Mouse (Mus musculus): ENCODE measurements around the gene Zfp119b. TPM values are rescaled to one million over a fixed set of nuclear protein-coding genes. Genes with fewer than 3 reads are reported as not detected.

Gene Zfp119b
- total RNA-seq (2021): 1 to 10 TPM; 3.8 to 4.0 TPM
- long read RNA-seq, experiment 1: 0 reads
- long read RNA-seq, experiment 2, partial matches to known transcripts: 0 of 4 reads
- long read RNA-seq, experiment 2, other reads (novel, unspliced or antisense): 0 of 4 reads

- DNase-seq (ENCODE audit: low spot score in 2 of 2): no peak
These were observed at the start of gene Zfp119b for GRCm38 (mm10) chr17:55949400-55949799. TSS of gene Zfp119b (minus strand) at chr17:55949500.

GRCm38 (mm10) chr17:55996007-55996406, 46.7 kb upstream of the Zfp119b start:
- no peak for DNase-seq (ENCODE audit: low spot score in 2 of 2)

- DNase-seq (ENCODE audit: low spot score in 2 of 2): no peak
These were observed 41.1 kb upstream of the Zfp119b start for GRCm38 (mm10) chr17:55990278-55990898.

GRCm38 (mm10) chr17:55986030-55986961, 37.0 kb upstream of the Zfp119b start, which contains the start of gene Fsd1:
TSS of gene Fsd1 (plus strand) at chr17:55986509.
- no peak for DNase-seq (ENCODE audit: low spot score in 2 of 2)

GRCm38 (mm10) chr17:55977301-55977700, 28.0 kb upstream of the Zfp119b start:
- DNase-seq (ENCODE audit: low spot score in 2 of 2): no peak

- peak in 1 of 2 experiments; percentile 79 for DNase-seq (ENCODE audit: low spot score in 2 of 2)
These were observed 27.1 kb upstream of the Zfp119b start for GRCm38 (mm10) chr17:55976255-55976862.

GRCm38 (mm10) chr17:55971453-55971852, 22.2 kb upstream of the Zfp119b start:
- DNase-seq (ENCODE audit: low spot score in 2 of 2): no peak

GRCm38 (mm10) chr17:55969966-55970891, 20.9 kb upstream of the Zfp119b start, which contains the start of gene Shd:
TSS of gene Shd (plus strand) at chr17:55970467.
- DNase-seq (ENCODE audit: low spot score in 2 of 2): peak in 1 of 2 experiments; percentile 44

GRCm38 (mm10) chr17:55969560-55969959, 20.3 kb upstream of the Zfp119b start:
- DNase-seq (ENCODE audit: low spot score in 2 of 2): no peak

GRCm38 (mm10) chr17:55968210-55968609, 18.9 kb upstream of the Zfp119b start:
- DNase-seq (ENCODE audit: low spot score in 2 of 2): no peak

- DNase-seq (ENCODE audit: low spot score in 2 of 2): no peak
These were observed 17.9 kb upstream of the Zfp119b start for GRCm38 (mm10) chr17:55967186-55967585.

GRCm38 (mm10) chr17:55964996-55965395, 15.7 kb upstream of the Zfp119b start:
- peak in 1 of 2 experiments; percentile 12 for DNase-seq (ENCODE audit: low spot score in 2 of 2)

GRCm38 (mm10) chr17:55964496-55964895, 15.2 kb upstream of the Zfp119b start:
- DNase-seq (ENCODE audit: low spot score in 2 of 2): peak in 1 of 2 experiments; percentile 13

GRCm38 (mm10) chr17:55963171-55963570, 13.9 kb upstream of the Zfp119b start:
- DNase-seq (ENCODE audit: low spot score in 2 of 2): peak; percentile 7 to 14

- DNase-seq (ENCODE audit: low spot score in 2 of 2): peak; percentile 5 to 11
These were observed 12.3 kb upstream of the Zfp119b start for GRCm38 (mm10) chr17:55961631-55962030.

GRCm38 (mm10) chr17:55960791-55961190, 11.5 kb upstream of the Zfp119b start:
- DNase-seq (ENCODE audit: low spot score in 2 of 2): peak in 1 of 2 experiments; percentile 15

- DNase-seq (ENCODE audit: low spot score in 2 of 2): peak in 1 of 2 experiments; percentile 16
These were observed 10.8 kb upstream of the Zfp119b start for GRCm38 (mm10) chr17:55959946-55960740.

- peak; percentile 78 to 90 for DNase-seq (ENCODE audit: low spot score in 2 of 2)
These were observed 9.8 kb upstream of the Zfp119b start, which contains the start of gene Yju2 for GRCm38 (mm10) chr17:55958918-55959728. TSS of gene Yju2 (plus strand) at chr17:55959099.

- DNase-seq (ENCODE audit: low spot score in 2 of 2): peak in 1 of 2 experiments; percentile 14
These were observed 9.2 kb upstream of the Zfp119b start for GRCm38 (mm10) chr17:55958584-55958886.

Measured in gastrocnemius, postnatal 4 days (tissue).